Mouse (Mus musculus) embryonic facial prominence, embryonic 11.5 days (tissue): ENCODE data around the gene Polr2h. TPM values are rescaled to one million over a fixed set of nuclear protein-coding genes. Genes with fewer than 3 reads are reported as not detected.
"Not testable (repeated sequence)": the region's sequence is repeated elsewhere in the genome, so short reads cannot be mapped to it uniquely, and the experiment has no call there.

Experiments
- ATAC-seq: fragments of 200-750 bp; cut with Nextera tagmentation; replicated peaks from 2 replicates; pipeline ENCODE4 v1.8.0; 2017; ENCODE audit warnings: low read depth; ENCODE audit not compliant: insufficient number of reproducible peaks, low FRiP score, low TSS enrichment
- DNase-seq: peaks from one replicate; pipeline ENCODE4 v3.0.0-alpha.2; 2015; ENCODE audit warnings: low spot score
- H3K27ac ChIP-seq: fragments of 300-500 bp; sonication (generic); replicated peaks from 2 replicates; pipeline ENCODE4 v1.5.1; 2014; ENCODE audit warnings: mild to moderate bottlenecking, low read depth, low read length, control low read depth
- H3K27me3 ChIP-seq: fragments of 300-500 bp; sonication (generic); 2 replicates; pipeline ENCODE4 v1.6.1; 2014; ENCODE audit warnings: mild to moderate bottlenecking, low read length, moderate library complexity, mixed read lengths; ENCODE audit not compliant: control insufficient read depth, insufficient read depth
- H3K36me3 ChIP-seq: fragments of 300-500 bp; sonication (generic); replicated peaks from 2 replicates; pipeline ENCODE4 v1.6.1; 2014; ENCODE audit warnings: low read depth, mild to moderate bottlenecking, low read length, moderate library complexity, mixed read lengths; ENCODE audit not compliant: control insufficient read depth, insufficient read depth
- H3K4me1 ChIP-seq: fragments of 300-500 bp; sonication (generic); 2 replicates; pipeline ENCODE4 v1.6.1; 2014; ENCODE audit warnings: low read length, mixed read lengths; ENCODE audit not compliant: control insufficient read depth, insufficient read depth
- H3K4me2 ChIP-seq: fragments of 300-500 bp; sonication (generic); 2 replicates; pipeline ENCODE4 v1.6.1; 2014; ENCODE audit warnings: low read depth, mild to moderate bottlenecking, control low read depth, low read length, moderate library complexity
- H3K4me3 ChIP-seq: fragments of 300-500 bp; sonication (generic); 2 replicates; pipeline ENCODE4 v1.5.1; 2014; ENCODE audit warnings: low read depth, low read length, control low read depth
- H3K9ac ChIP-seq: fragments of 300-500 bp; sonication (generic); replicated peaks from 2 replicates; pipeline ENCODE4 v1.6.1; 2014; ENCODE audit warnings: mild to moderate bottlenecking, control low read depth, low read length
- H3K9me3 ChIP-seq: fragments of 300-500 bp; sonication (generic); replicated peaks from 2 replicates; pipeline ENCODE4 v1.6.1; 2016; ENCODE audit warnings: mild to moderate bottlenecking, low read length, inconsistent platforms, mixed read lengths; ENCODE audit not compliant: control insufficient read depth
- WGBS: fragments of 180-500 bp; shearing (Covaris S2); extraction: QIAGEN DNeasy Blood & Tissue Kit; methylation state at CpG from one replicate; pipeline ENCODE4 v1.1.7; 2014; 5-methylcytosine and 5-hydroxymethylcytosine counted together
- polyA plus RNA-seq: library from polyadenylated mRNA; unstranded; fragments of >200 nt; fragmentation: Nextera tagmentation; extraction: Ambion mirVana; gene quantifications from 2 replicates; pipeline ENCODE4 v1.2.1, GENCODE M21; 2014

Polr2h gene
- 120 and 124 TPM in 2 replicates for polyA plus RNA-seq

DNA sequence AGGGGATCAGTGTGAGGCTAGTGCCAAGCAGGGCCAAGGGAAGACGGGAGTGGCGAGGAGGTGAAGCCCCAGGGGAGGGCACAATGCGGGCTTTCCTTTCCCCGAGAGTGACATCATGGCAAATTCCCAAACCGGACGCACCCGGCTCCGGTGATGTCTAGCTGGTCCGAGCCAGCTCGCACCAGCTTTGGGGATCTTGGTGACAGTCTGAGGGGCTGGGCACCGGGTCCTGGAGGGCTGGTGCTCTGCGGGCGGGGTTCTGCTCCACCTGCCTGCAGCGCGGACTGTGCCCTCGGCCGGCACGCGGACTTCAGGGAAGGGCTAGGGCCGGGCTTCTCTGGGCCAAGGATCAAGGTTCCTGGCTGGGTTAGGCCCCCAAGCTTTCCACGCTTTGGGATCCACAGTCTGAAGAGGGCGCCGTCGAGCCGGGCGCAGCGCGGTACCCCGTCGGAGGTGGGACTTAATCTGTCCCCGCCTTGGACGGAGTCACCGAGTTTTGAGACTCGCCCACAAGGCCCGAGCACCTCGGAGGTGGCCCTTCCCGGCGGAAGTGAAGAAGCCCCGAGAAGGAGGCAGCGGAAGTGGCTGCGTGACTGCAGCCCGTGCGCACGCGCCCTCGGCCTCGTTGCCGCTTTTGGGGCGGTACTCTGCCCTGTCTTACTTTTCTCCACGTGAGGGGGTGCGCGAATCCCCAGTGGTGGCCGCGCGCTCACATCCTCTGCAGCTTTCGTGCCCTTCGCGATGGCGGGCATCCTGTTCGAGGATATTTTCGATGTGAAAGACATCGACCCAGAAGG lies at the start of gene Polr2h, which contains the start of gene Clcn2:
Gene Polr2h (plus strand): TSS at position 485 of the 797 bp plus-strand sequence.
Gene Clcn2 (minus strand): TSS at position 566 of the 797 bp plus-strand sequence.
- H3K4me1 ChIP-seq, result peaks cover 4% of the 10 kb centered on the region; the same call in 1 of the 2 replicates
- H3K27me3 ChIP-seq, result no peaks in the 10 kb centered on the region
- peak within 1 kb of the TSS; percentile 89 for H3K4me2 ChIP-seq
- DNase-seq (peak; percentile 97), ATAC-seq (peak; percentile 79)
- peaks cover 3% of the 10 kb centered on the region; the same call in 1 of the 2 replicates for H3K36me3 ChIP-seq
- WGBS, result 0% methylated on average over 58 of the region's 62 CpGs
- no peaks in the 10 kb centered on the region for H3K9me3 ChIP-seq
- peak within 1 kb of the TSS; percentile 69 for H3K4me3 ChIP-seq
- peak within 1 kb of the TSS; percentile 88 for H3K27ac ChIP-seq
- peak within 1 kb of the TSS; percentile 83 for H3K9ac ChIP-seq

DNA sequence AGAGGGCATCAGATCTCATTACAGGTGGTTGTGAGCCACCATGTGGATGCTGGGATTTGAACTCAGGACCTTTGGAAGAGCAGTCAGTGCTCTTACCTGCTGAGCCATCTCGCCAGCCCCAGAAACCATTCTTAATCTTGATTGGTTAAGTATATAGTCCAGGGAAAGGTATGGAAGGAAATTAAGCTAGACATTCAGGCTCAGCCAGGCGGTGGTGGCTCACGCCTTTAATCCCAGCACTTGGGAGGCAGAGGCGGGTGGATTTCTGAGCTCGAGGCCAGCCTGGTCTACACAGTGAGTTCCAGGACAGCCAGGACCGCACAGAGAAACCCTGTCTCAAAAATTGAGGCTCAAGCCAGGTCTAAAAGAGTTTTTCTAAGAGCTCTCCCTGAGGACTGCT lies 49.5 kb upstream of the Polr2h start, which contains the start of gene Eif4g1:
Gene Eif4g1 (plus strand): TSS at position 301 of the 400 bp plus-strand sequence.
- DNase-seq, H3K9ac ChIP-seq, H3K4me1 ChIP-seq, H3K4me2 ChIP-seq, H3K9me3 ChIP-seq, ATAC-seq, H3K27ac ChIP-seq, H3K36me3 ChIP-seq, H3K27me3 ChIP-seq, H3K4me3 ChIP-seq: not testable (repeated sequence)
- 100% methylated on average over 5 of the region's 6 CpGs for WGBS

DNA sequence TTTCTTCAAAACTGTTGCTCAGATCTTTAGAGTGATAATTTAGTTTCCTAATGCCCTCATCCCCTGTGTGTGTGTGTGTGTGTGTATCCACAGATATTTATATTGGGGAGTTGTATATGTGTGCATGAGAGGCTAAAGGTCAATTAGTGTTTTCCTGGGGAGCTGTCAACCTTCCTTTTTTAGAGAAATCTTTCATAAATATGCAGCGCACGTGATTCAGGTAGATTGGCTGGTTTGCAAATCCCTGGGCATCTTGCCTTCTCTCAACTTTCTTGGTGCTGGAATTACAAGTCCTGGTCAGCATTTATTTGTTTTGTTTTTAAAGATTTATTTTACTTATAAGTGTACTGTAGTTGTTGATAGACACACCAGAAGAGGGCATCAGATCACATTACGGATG lies 47.2 kb upstream of the Polr2h start:
- 75% methylated on average over 3 of the region's 3 CpGs for WGBS

DNA sequence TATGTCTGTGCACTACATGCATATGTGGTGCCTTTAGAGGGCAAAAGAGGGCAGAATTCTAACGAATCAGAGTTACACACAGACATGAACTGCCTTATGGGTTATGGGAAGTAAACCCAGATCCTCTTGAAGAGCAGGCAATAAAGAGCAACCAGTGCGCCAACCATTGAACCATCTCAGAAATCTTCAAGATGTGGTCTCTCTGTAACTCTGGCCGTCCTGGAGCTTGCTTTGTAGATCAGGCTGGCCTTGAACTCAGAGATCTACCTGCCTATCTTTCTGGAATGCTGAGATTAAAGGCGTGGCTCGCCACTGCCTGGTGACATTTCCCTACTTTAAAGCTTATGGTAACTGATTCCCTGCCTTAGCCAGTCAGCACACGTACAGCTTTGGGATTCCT lies 45.6 kb upstream of the Polr2h start:
- Histone ChIP-seq H3K36me3 (peaks cover 9% of the 10 kb centered on the region), H3K27ac (no peak overlapping the region), H3K27me3 (no peaks in the 10 kb centered on the region), H3K9ac (no peak overlapping the region; the same call in 1 of the 2 replicates), H3K4me2 (peak overlapping the region; percentile 51), H3K4me1 (peaks cover 7% of the 10 kb centered on the region), H3K4me3 (peak overlapping the region; percentile 80), H3K9me3 (no peaks in the 10 kb centered on the region)
- WGBS, result 26% methylated on average over 6 of the region's 6 CpGs
- ATAC-seq (no peak), DNase-seq (no peak)

More for the DNA sequence above, 47.2 kb upstream of the Polr2h start:
- H3K9me3 ChIP-seq, result no peaks in the 10 kb centered on the region
- H3K4me2 ChIP-seq, result no peak overlapping the region
- H3K36me3 ChIP-seq, result peaks cover 1% of the 10 kb centered on the region; the same call in 1 of the 2 replicates
- peaks cover 7% of the 10 kb centered on the region for H3K4me1 ChIP-seq
- ATAC-seq (no peak), DNase-seq (no peak)
- no peak overlapping the region for H3K9ac ChIP-seq
- no peak overlapping the region for H3K27ac ChIP-seq
- no peaks in the 10 kb centered on the region for H3K27me3 ChIP-seq
- no peak overlapping the region for H3K4me3 ChIP-seq

DNA sequence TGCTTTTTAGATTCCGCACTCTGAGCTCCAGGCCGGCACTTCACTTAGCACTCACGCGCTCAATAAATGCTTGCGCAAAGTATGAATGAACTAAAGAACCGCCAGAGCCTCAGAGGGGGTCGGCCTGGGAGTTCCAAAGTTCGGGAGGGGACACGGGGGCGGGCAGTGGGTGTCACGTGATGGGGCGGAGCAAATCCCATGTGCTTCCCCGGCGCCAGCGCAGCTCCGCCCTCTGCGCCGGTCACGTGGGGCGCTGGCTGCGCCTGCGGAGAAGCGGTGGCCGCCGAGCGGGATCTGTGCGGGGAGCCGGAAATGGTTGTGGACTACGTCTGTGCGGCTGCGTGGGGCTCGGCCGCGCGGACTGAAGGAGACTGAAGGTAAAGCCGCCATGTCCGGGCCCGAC lies 45.0 kb upstream of the Polr2h start:
- H3K4me1 ChIP-seq, result peaks cover 7% of the 10 kb centered on the region
- no peaks in the 10 kb centered on the region for H3K27me3 ChIP-seq
- WGBS, result under 1% methylated on average over 38 of the region's 38 CpGs
- H3K4me2 ChIP-seq, result peak overlapping the region; percentile 51
- H3K36me3 ChIP-seq, result peaks cover 9% of the 10 kb centered on the region
- ATAC-seq (peak; percentile 95), DNase-seq (peak; percentile 98)
- H3K4me3 ChIP-seq, result peak overlapping the region; percentile 80
- peak overlapping the region; percentile 93 for H3K27ac ChIP-seq
- no peaks in the 10 kb centered on the region for H3K9me3 ChIP-seq
- peak overlapping the region; percentile 97 for H3K9ac ChIP-seq

DNA sequence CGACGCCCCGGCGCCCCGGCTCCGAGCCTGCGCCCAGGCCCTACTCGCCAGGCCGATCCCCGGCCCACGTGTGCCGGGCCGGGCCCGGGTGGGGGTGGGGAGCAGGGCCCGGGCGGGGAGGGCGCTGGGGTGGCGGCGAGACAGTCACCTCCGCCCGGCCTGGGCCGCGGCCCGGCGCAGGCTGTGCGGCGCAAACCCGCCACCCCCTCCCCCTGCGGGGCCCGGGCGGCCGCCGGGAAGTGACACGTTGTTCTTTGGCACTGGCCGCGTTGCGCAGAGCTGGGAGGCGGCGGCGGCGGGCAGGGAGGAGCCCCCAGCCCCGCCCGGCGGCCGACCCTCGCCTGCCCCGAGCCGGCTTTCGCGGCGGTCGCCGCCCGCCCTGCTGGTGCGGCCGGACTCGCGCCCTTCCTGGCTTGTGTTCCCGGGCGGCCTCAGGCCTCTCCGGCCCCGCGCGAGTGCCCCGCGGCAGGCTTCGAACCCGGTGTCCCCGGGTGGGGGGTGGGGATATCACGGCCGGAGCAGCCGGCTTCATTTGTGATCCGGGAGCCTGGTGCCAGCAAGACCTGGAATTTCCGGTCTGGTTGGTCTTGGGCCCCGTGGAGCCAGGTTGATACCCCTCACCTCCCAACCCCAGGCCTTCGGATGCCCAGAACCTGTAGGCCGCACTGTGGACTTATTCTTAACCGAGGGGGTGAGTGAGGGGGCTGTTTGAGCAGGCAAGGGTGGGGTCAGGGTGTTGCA lies 44.3 kb upstream of the Polr2h start:
- Histone ChIP-seq H3K27ac (peak overlapping the region; percentile 93), H3K4me3 (peak overlapping the region; percentile 80), H3K9ac (peak overlapping the region; percentile 97), H3K4me1 (peaks cover 7% of the 10 kb centered on the region), H3K4me2 (peak overlapping the region; percentile 91), H3K36me3 (peaks cover 9% of the 10 kb centered on the region), H3K27me3 (no peaks in the 10 kb centered on the region), H3K9me3 (no peaks in the 10 kb centered on the region)
- DNase-seq (peak; percentile 37), ATAC-seq (peak; percentile 7)
- under 1% methylated on average over 62 of the region's 78 CpGs for WGBS

DNA sequence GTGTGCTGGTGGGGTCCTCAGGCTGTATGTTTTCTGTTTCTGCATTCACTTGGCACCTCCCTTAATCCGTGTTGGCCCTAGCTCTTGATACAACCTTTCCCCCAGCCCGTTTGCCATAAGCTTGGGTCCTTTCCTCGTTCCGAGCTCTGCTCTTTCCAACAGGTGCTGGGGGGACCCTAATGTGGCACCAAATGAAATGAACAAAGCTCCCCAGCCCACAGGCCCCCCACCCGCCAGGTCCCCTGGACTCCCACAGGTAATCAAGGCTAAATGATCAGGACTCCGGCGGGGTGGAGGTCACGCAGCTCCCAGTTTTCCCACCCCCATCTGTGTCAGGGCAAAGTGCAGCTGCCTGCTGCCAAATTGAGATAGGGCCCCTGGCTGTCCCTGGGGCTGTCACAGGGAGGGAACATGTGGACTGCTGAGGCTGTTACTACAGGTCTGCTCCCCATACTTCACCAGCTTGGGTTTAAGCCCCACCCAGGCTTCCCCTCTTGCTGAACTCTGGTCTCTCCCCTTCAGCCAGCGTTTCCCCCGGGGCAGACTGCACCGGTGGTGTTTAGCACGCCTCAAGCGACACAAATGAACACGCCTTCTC lies 43.7 kb upstream of the Polr2h start:
- Histone ChIP-seq H3K27ac (peak overlapping the region; percentile 93), H3K9ac (peak overlapping the region; percentile 97), H3K36me3 (peaks cover 12% of the 10 kb centered on the region), H3K9me3 (no peaks in the 10 kb centered on the region), H3K4me2 (peak overlapping the region; percentile 91), H3K27me3 (no peaks in the 10 kb centered on the region), H3K4me1 (peaks cover 7% of the 10 kb centered on the region), H3K4me3 (peak overlapping the region; percentile 80)
- ATAC-seq, result no peak
- no peak for DNase-seq
- WGBS, result 8% methylated on average over 14 of the region's 14 CpGs
